Mouse (Mus musculus) limb, embryonic 11.5 days (tissue): ENCODE measurements at regions not wholly inside any gene's neighbourhood (a gene's known extent, or its start where the extent isn't known, plus 50 kb on each side); places are given as distances from the start of the nearest gene placed in this dataset.

Source experiments
- ATAC-seq: fragments of 200-750 bp; cut with Nextera tagmentation; 2 replicates; pipeline ENCODE4 v1.8.0; 2017; ENCODE audit warnings: low read depth; ENCODE audit not compliant: insufficient number of reproducible peaks, low FRiP score, low TSS enrichment
- DNase-seq: peaks from one replicate; pipeline ENCODE4 v3.0.0-alpha.2; 2015; ENCODE audit warnings: low spot score
- H3K27ac ChIP-seq: fragments of 300-500 bp; sonication (generic); replicated peaks from 2 replicates; pipeline ENCODE4 v1.5.1; 2014; ENCODE audit warnings: low read depth, mild to moderate bottlenecking, low read length
- H3K27me3 ChIP-seq: fragments of 300-500 bp; sonication (generic); 2 replicates; pipeline ENCODE4 v1.6.1; 2014; ENCODE audit warnings: mild to moderate bottlenecking, low read length, mixed read lengths; ENCODE audit not compliant: control insufficient read depth, insufficient read depth
- H3K36me3 ChIP-seq: fragments of 300-500 bp; sonication (generic); 2 replicates; pipeline ENCODE4 v1.6.1; 2014; ENCODE audit warnings: mild to moderate bottlenecking, low read length, moderate library complexity, mixed read lengths; ENCODE audit not compliant: control insufficient read depth, insufficient read depth
- H3K4me1 ChIP-seq: fragments of 300-500 bp; sonication (generic); 2 replicates; pipeline ENCODE4 v1.6.1; 2014; ENCODE audit warnings: low read length, mixed read lengths; ENCODE audit not compliant: control insufficient read depth, insufficient read depth
- H3K4me2 ChIP-seq: fragments of 300-500 bp; sonication (generic); 2 replicates; pipeline ENCODE4 v1.6.1; 2014; ENCODE audit warnings: low read depth, mild to moderate bottlenecking, moderate library complexity; ENCODE audit not compliant: severe bottlenecking
- H3K4me3 ChIP-seq: fragments of 300-500 bp; sonication (generic); 2 replicates; pipeline ENCODE4 v1.5.1; 2014; ENCODE audit warnings: low read depth, low read length
- H3K9ac ChIP-seq: fragments of 300-500 bp; sonication (generic); 2 replicates; pipeline ENCODE4 v1.6.1; 2014; ENCODE audit warnings: mild to moderate bottlenecking, low read length
- H3K9me3 ChIP-seq: fragments of 300-500 bp; sonication (generic); 2 replicates; pipeline ENCODE4 v1.6.1; 2016; ENCODE audit warnings: low read length; ENCODE audit not compliant: control insufficient read depth
- WGBS: fragments of 180-500 bp; shearing (Covaris S2); extraction: QIAGEN DNeasy Blood & Tissue Kit; methylation state at CpG from one replicate; pipeline ENCODE4 v1.1.7; 2014; 5-methylcytosine and 5-hydroxymethylcytosine counted together

- Histone ChIP-seq H3K9me3 (no peaks in the 10 kb centered on the region), H3K27me3 (no peaks in the 10 kb centered on the region), H3K4me1 (0 out of 2 replicates have a peak, but pooled peaks cover 3% of the 10 kb centered on the region), H3K36me3 (no peaks in the 10 kb centered on the region), H3K4me3 (no peak overlapping the region), H3K4me2 (no peak overlapping the region), H3K27ac (no peak overlapping the region), H3K9ac (no peak overlapping the region)
- ATAC-seq (no peak), DNase-seq (no peak)
Observed at GRCm38 (mm10) chr15:90021746-90022312, 180.2 kb upstream of the Syt10 start.

GRCm38 (mm10) chr15:90023164-90023563, 181.5 kb upstream of the Syt10 start:
- Histone ChIP-seq H3K9me3 (no peaks in the 10 kb centered on the region), H3K9ac (no peak overlapping the region), H3K4me3 (no peak overlapping the region), H3K27ac (no peak overlapping the region), H3K4me1 (0 out of 2 replicates have a peak, but pooled peaks cover 3% of the 10 kb centered on the region), H3K4me2 (no peak overlapping the region), H3K27me3 (no peaks in the 10 kb centered on the region), H3K36me3 (no peaks in the 10 kb centered on the region)
- WGBS: 47% methylated on average over 4 of the region's 4 CpGs
- ATAC-seq: no peak
- DNase-seq: no peak

GRCm38 (mm10) chr15:90034356-90034755, 189.8 kb upstream of the Alg10b start:
- DNase-seq: no peak
- Histone ChIP-seq H3K27ac (no peak overlapping the region), H3K27me3 (no peaks in the 10 kb centered on the region), H3K9me3 (no peaks in the 10 kb centered on the region), H3K9ac (no peak overlapping the region), H3K36me3 (no peaks in the 10 kb centered on the region), H3K4me1 (no peaks in the 10 kb centered on the region), H3K4me2 (no peak overlapping the region), H3K4me3 (no peak overlapping the region)
- 77% methylated on average over 2 of the region's 2 CpGs for WGBS
- ATAC-seq: no peak

- DNase-seq (no peak), ATAC-seq (no peak)
Observed at GRCm38 (mm10) chr15:90045683-90046082, 178.4 kb upstream of the Alg10b start.

GRCm38 (mm10) chr15:90062021-90062420, 162.1 kb upstream of the Alg10b start:
- ATAC-seq (no peak), DNase-seq (no peak)
- Histone ChIP-seq H3K36me3 (no peaks in the 10 kb centered on the region), H3K27ac (no peak overlapping the region), H3K4me2 (no peak overlapping the region), H3K9me3 (no peaks in the 10 kb centered on the region), H3K27me3 (no peaks in the 10 kb centered on the region), H3K9ac (no peak overlapping the region), H3K4me3 (no peak overlapping the region), H3K4me1 (no peaks in the 10 kb centered on the region)
- 87% methylated on average over 7 of the region's 7 CpGs for WGBS

More at GRCm38 (mm10) chr15:90045683-90046082, 178.4 kb upstream of the Alg10b start:
- WGBS: 74% methylated on average over 5 of the region's 5 CpGs
- Histone ChIP-seq H3K9ac (no peak overlapping the region), H3K4me2 (no peak overlapping the region), H3K4me3 (no peak overlapping the region), H3K4me1 (no peaks in the 10 kb centered on the region), H3K9me3 (no peaks in the 10 kb centered on the region), H3K27me3 (no peaks in the 10 kb centered on the region), H3K27ac (no peak overlapping the region), H3K36me3 (no peaks in the 10 kb centered on the region)

GRCm38 (mm10) chr15:90065768-90066167, 158.3 kb upstream of the Alg10b start:
- Histone ChIP-seq H3K4me3 (no peak overlapping the region), H3K4me1 (no peaks in the 10 kb centered on the region)

GRCm38 (mm10) chr15:90072078-90072477, 152.0 kb upstream of the Alg10b start:
- H3K9me3 ChIP-seq: no peaks in the 10 kb centered on the region
- no peak overlapping the region for H3K4me2 ChIP-seq
- no peak for DNase-seq
- no peak overlapping the region for H3K4me3 ChIP-seq
- H3K27ac ChIP-seq: no peak overlapping the region
- H3K36me3 ChIP-seq: no peaks in the 10 kb centered on the region
- H3K4me1 ChIP-seq: no peaks in the 10 kb centered on the region
- WGBS: 82% methylated on average over 6 of the region's 6 CpGs
- H3K9ac ChIP-seq: no peak overlapping the region
- ATAC-seq: no peak
- H3K27me3 ChIP-seq: no peaks in the 10 kb centered on the region

More at GRCm38 (mm10) chr15:90065768-90066167, 158.3 kb upstream of the Alg10b start:
- Histone ChIP-seq H3K4me2 (no peak overlapping the region), H3K27me3 (no peaks in the 10 kb centered on the region), H3K27ac (no peak overlapping the region), H3K36me3 (no peaks in the 10 kb centered on the region), H3K9me3 (no peaks in the 10 kb centered on the region), H3K9ac (no peak overlapping the region)
- DNase-seq (no peak), ATAC-seq (no peak)
- WGBS: 83% methylated on average over 3 of the region's 3 CpGs

GRCm38 (mm10) chr15:90082175-90082951, 141.7 kb upstream of the Alg10b start:
- ATAC-seq: no peak
- no peaks in the 10 kb centered on the region for H3K27me3 ChIP-seq
- no peak overlapping the region for H3K9ac ChIP-seq
- H3K36me3 ChIP-seq: no peaks in the 10 kb centered on the region
- no peak overlapping the region for H3K4me3 ChIP-seq
- 0 out of 2 replicates have a peak, but pooled peaks cover 3% of the 10 kb centered on the region for H3K4me1 ChIP-seq
- WGBS: 55% methylated on average over 9 of the region's 9 CpGs
- H3K27ac ChIP-seq: no peak overlapping the region
- H3K9me3 ChIP-seq: no peaks in the 10 kb centered on the region
- DNase-seq: no peak
- no peak overlapping the region for H3K4me2 ChIP-seq
